Mouse (Mus musculus): Measurements from ENCODE around the gene Scfd2.

GRCm38 (mm10) chr5:74244406-74245019 lies 287.0 kb downstream of the Scfd2 start:
- TF ChIP-seq POLR2A (IDR thresholded peaks at IDR 0.05; ENCODE audit: control insufficient read depth, low read depth, low read length), result no peak
- no peak for TF ChIP-seq CTCF (IDR thresholded peaks at IDR 0.05; ENCODE audit: control insufficient read depth, insufficient read depth, insufficient replicate concordance, low read depth, low read length)

Data from testis, adult 2 months (tissue).